Mouse (Mus musculus): ENCODE data around the gene Gbf1. TPM values are rescaled to one million over a fixed set of nuclear protein-coding genes. Genes with fewer than 3 reads are reported as not detected.

Gbf1 gene
- total and polyA plus RNA-seq, 3 experiments = 39.9 to 49.3 (median 40.0) TPM

DNA sequence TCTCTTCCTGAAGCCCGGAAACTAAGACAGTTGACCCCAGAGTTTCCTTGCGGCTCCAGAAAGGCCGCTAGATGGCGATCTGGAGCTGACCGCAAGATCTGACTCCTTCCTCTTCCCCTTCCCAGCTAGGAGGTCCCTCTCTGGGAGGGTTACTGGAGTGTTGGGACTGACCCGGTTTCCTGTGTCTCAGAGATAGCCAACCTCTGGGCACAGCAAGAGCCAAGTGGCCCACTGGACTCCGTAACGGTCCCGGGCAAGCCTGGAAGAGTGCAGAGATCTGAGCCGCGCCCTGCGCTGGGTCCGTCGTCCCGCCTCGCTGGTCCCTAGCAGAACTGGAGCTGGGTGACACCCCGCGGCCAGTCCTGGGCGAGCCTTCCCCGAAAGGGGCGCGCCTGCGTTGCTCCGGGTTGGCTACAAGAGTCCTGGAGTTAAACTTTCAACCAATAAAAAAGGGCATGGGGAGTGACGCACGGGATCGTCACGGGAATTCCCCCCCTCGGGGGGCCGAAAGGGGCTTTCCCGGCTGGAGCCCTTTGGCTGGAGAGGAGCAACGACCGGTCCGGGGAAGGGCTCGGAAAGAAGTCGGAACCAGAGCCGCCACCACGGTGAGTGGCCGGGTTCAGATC, 152.0 kb downstream of the Gbf1 start, which contains the start of gene Nfkb2:
Gene Nfkb2 (plus strand): TSS at position 105 of the 626 bp plus-strand sequence.
- WGBS = under 1% methylated on average over 39 of the region's 39 CpGs
- intact Hi-C loops (cut with DNase I) = loop anchor here (1.0 to 10.0 kb wide), 3 partner anchors 24 to 140 kb away; partner anchors contain the start of gene Fbxl15

DNA sequence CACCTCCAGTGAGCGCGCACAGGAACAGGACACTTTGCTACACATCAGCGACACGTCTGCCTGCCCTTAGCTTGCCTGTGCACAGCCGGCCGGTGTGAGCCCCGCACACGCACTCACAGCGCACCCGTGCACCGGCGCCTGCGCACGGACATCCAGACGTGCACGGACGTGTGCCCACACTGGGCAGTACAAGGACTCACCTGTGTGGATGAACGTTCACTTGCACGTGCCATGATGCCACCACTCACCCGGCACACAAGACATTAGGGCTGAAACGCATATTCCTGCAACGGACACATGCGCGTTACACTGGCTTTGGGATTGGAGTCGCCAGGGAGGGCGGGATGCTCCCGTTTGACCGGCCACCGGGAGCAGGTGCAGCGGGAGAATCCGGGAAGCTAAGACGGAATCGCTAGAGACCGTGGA, 152.6 kb downstream of the Gbf1 start:
- no peaks in the 10 kb centered on the region for H3K36me3 ChIP-seq (ENCODE audit: control insufficient read depth, insufficient read depth, low read length)
- H3K4me3 ChIP-seq = peak overlapping the region; percentile 95
- H3K9ac ChIP-seq (ENCODE audit: low read depth, low read length) = peak overlapping the region; percentile 37
- DNase-seq = no peak
- peak overlapping the region; percentile 96 for H3K27ac ChIP-seq
- no peaks in the 10 kb centered on the region for H3K27me3 ChIP-seq (ENCODE audit: control insufficient read depth, insufficient read depth, low read length)
- intact Hi-C loops (cut with DNase I) = loop anchor here (1.0 to 10.0 kb wide), 3 partner anchors 23 to 140 kb away; partner anchors contain the start of gene Fbxl15
- WGBS = 1% methylated on average over 34 of the region's 34 CpGs
- TF ChIP-seq POLR2A (IDR thresholded peaks at IDR 0.05; ENCODE audit: insufficient read depth, low read depth, low read length) (no peak), EP300 (IDR thresholded peaks at IDR 0.05; ENCODE audit: insufficient read depth, low read depth, low read length) (no peak), CTCF (IDR thresholded peaks at IDR 0.05) (no peak)
- H3K79me2 ChIP-seq (replicated peaks; ENCODE audit: control insufficient read depth, insufficient read depth, low read length) = no peaks in the 10 kb centered on the region
- H3K4me1 ChIP-seq (ENCODE audit: control insufficient read depth, insufficient read depth, low read length) = no peaks in the 10 kb centered on the region; the same call in 1 of the 2 replicates

More for the DNA sequence above, 152.0 kb downstream of the Gbf1 start, which contains the start of gene Nfkb2:
- no peaks in the 10 kb centered on the region for H3K79me2 ChIP-seq (replicated peaks; ENCODE audit: control insufficient read depth, insufficient read depth, low read length)
- H3K36me3 ChIP-seq (ENCODE audit: control insufficient read depth, insufficient read depth, low read length) = no peaks in the 10 kb centered on the region
- peak within 1 kb of the TSS; percentile 96 for H3K27ac ChIP-seq
- peak; percentile 94 to 98 for DNase-seq
- peak within 1 kb of the TSS; percentile 87 for H3K9ac ChIP-seq (ENCODE audit: low read depth, low read length)
- H3K4me1 ChIP-seq (ENCODE audit: control insufficient read depth, insufficient read depth, low read length) = no peaks in the 10 kb centered on the region; the same call in 1 of the 2 replicates
- TF ChIP-seq CTCF (IDR thresholded peaks at IDR 0.05) = peak; percentile 94
- TF ChIP-seq POLR2A (IDR thresholded peaks at IDR 0.05; ENCODE audit: insufficient read depth, low read depth, low read length) = peak; percentile 95
- TF ChIP-seq EP300 (IDR thresholded peaks at IDR 0.05; ENCODE audit: insufficient read depth, low read depth, low read length) = peak; percentile 38; the same call in 1 of the 2 replicates
- H3K27me3 ChIP-seq (ENCODE audit: control insufficient read depth, insufficient read depth, low read length) = no peaks in the 10 kb centered on the region
- H3K4me3 ChIP-seq = peak within 1 kb of the TSS; percentile 95

DNA sequence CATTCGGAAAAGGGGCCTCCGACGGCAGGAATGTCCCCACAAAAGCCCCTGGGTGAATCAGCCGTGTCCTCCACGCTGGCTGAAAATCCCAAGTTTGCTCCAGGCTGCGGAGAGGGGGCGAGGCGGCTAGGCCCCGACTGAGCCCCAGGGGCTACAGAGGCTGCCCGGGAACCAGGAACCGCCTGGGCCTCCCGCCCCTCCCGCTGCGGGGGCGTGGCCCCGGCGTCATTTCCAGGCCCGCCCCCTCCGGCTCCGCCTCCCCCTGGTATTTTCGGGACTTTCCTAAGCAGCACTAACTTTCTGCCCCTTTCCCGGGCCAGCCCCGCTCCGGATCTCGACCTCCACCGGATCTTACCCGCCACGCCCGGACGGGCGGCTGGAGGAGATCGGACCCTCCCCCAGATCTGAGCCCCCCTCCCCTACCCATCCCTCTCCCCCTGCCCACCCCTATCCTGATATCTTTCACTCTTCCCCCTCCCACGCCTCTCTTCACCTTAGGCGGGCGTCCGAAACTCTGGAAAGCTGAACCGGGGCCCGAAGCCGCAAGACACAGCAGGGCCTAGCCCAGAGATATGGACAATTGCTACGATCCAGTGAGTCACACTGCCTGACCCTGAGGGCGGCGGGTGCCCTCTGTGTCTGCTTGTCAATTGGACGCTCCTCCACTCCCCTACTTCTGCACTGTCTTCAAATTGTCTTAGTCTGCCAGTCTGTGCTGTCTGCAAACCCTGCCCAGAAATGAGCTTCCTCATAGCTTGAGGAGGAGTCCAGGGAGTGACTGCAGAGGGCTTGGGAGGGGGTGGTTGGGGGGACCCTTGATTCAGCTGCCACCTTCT, 153.3 kb downstream of the Gbf1 start:
- peak overlapping the region; percentile 95 for H3K4me3 ChIP-seq
- H3K27ac ChIP-seq = peak overlapping the region; percentile 96
- peak overlapping the region; percentile 63 for H3K9ac ChIP-seq (ENCODE audit: low read depth, low read length)
- intact Hi-C loops (cut with DNase I) = loop anchor here (2.0 to 10.0 kb wide), 2 partner anchors 63 to 139 kb away; no protein-coding TSS in a partner anchor
- H3K79me2 ChIP-seq (replicated peaks; ENCODE audit: control insufficient read depth, insufficient read depth, low read length) = no peaks in the 10 kb centered on the region
- WGBS = under 1% methylated on average over 43 of the region's 43 CpGs
- peak; percentile 93 to 95 for DNase-seq
- no peaks in the 10 kb centered on the region; the same call in 1 of the 2 replicates for H3K4me1 ChIP-seq (ENCODE audit: control insufficient read depth, insufficient read depth, low read length)
- H3K36me3 ChIP-seq (ENCODE audit: control insufficient read depth, insufficient read depth, low read length) = no peaks in the 10 kb centered on the region
- TF ChIP-seq POLR2A (IDR thresholded peaks at IDR 0.05; ENCODE audit: insufficient read depth, low read depth, low read length) = peak; percentile 59; the same call in 1 of the 2 replicates
- no peak for TF ChIP-seq EP300 (IDR thresholded peaks at IDR 0.05; ENCODE audit: insufficient read depth, low read depth, low read length)
- no peaks in the 10 kb centered on the region for H3K27me3 ChIP-seq (ENCODE audit: control insufficient read depth, insufficient read depth, low read length)

GRCm38 (mm10) chr19:46306268-46306610, 153.9 kb downstream of the Gbf1 start:
- H3K4me1 ChIP-seq (ENCODE audit: control insufficient read depth, insufficient read depth, low read length) = no peaks in the 10 kb centered on the region; the same call in 1 of the 2 replicates
- peak overlapping the region; percentile 96; the same call in 1 of the 2 replicates for H3K27ac ChIP-seq
- H3K36me3 ChIP-seq (ENCODE audit: control insufficient read depth, insufficient read depth, low read length) = no peaks in the 10 kb centered on the region
- H3K9ac ChIP-seq (ENCODE audit: low read depth, low read length) = peak overlapping the region; percentile 63
- WGBS = 58% methylated on average over 5 of the region's 5 CpGs
- DNase-seq = no peak
- H3K4me3 ChIP-seq = peak overlapping the region; percentile 95
- no peaks in the 10 kb centered on the region for H3K79me2 ChIP-seq (replicated peaks; ENCODE audit: control insufficient read depth, insufficient read depth, low read length)
- no peak for TF ChIP-seq POLR2A (IDR thresholded peaks at IDR 0.05; ENCODE audit: insufficient read depth, low read depth, low read length)
- no peak for TF ChIP-seq EP300 (IDR thresholded peaks at IDR 0.05; ENCODE audit: insufficient read depth, low read depth, low read length)
- no peak for TF ChIP-seq CTCF (IDR thresholded peaks at IDR 0.05)
- intact Hi-C loops (cut with DNase I) = loop anchor here (10.0 kb wide), 1 partner anchor 139 kb away; no protein-coding TSS in a partner anchor
- H3K27me3 ChIP-seq (ENCODE audit: control insufficient read depth, insufficient read depth, low read length) = no peaks in the 10 kb centered on the region

GRCm38 (mm10) chr19:46306751-46307289, 154.5 kb downstream of the Gbf1 start:
- no peak for TF ChIP-seq EP300 (IDR thresholded peaks at IDR 0.05; ENCODE audit: insufficient read depth, low read depth, low read length)
- no peak for TF ChIP-seq POLR2A (IDR thresholded peaks at IDR 0.05; ENCODE audit: insufficient read depth, low read depth, low read length)
- no peak for TF ChIP-seq CTCF (IDR thresholded peaks at IDR 0.05)
- Histone ChIP-seq H3K9ac (ENCODE audit: low read depth, low read length) (no peak overlapping the region), H3K79me2 (replicated peaks; ENCODE audit: control insufficient read depth, insufficient read depth, low read length) (no peaks in the 10 kb centered on the region), H3K27ac (no peak overlapping the region), H3K4me1 (ENCODE audit: control insufficient read depth, insufficient read depth, low read length) (no peaks in the 10 kb centered on the region; the same call in 1 of the 2 replicates), H3K36me3 (ENCODE audit: control insufficient read depth, insufficient read depth, low read length) (no peaks in the 10 kb centered on the region), H3K4me3 (no peak overlapping the region), H3K27me3 (ENCODE audit: control insufficient read depth, insufficient read depth, low read length) (no peaks in the 10 kb centered on the region)
- WGBS = 94% methylated on average over 9 of the region's 9 CpGs
- DNase-seq = peak in 1 of 2 experiments; percentile 14
- intact Hi-C loops (cut with DNase I) = loop anchor here (10.0 kb wide), 1 partner anchor 138 kb away; no protein-coding TSS in a partner anchor
